Mouse (Mus musculus) midbrain, embryonic 14.5 days (tissue): Measurements from ENCODE around the gene Tnfrsf13b. TPM values are rescaled to one million over a fixed set of nuclear protein-coding genes. Genes with fewer than 3 reads are reported as not detected.
"Not testable (repeated sequence)": the region's sequence is repeated elsewhere in the genome, so short reads cannot be mapped to it uniquely, and the experiment has no call there.

ENCODE experiments used
- ATAC-seq: fragments of 200-750 bp; cut with Nextera tagmentation; 2 replicates; pipeline ENCODE4 v1.8.0; 2017; ENCODE audit warnings: moderate number of reproducible peaks, moderate library complexity; ENCODE audit not compliant: low FRiP score, low TSS enrichment
- DNase-seq: peaks from one replicate; pipeline ENCODE4 v3.0.0-alpha.2; 2015
- H3K27ac ChIP-seq: fragments of 300-500 bp; sonication (generic); replicated peaks from 2 replicates; pipeline ENCODE4 v1.5.1; 2014; ENCODE audit warnings: mild to moderate bottlenecking, low read depth, low read length, moderate library complexity
- H3K27me3 ChIP-seq: fragments of 300-500 bp; sonication (generic); 2 replicates; pipeline ENCODE4 v1.6.1; 2014; ENCODE audit warnings: low read length, control low read depth, mixed read lengths; ENCODE audit not compliant: control insufficient read depth, insufficient read depth
- H3K36me3 ChIP-seq: fragments of 300-500 bp; sonication (generic); 2 replicates; pipeline ENCODE4 v1.6.1; 2014; ENCODE audit warnings: low read length, control low read depth; ENCODE audit not compliant: control insufficient read depth, insufficient read depth
- H3K4me1 ChIP-seq: fragments of 300-500 bp; sonication (generic); 2 replicates; pipeline ENCODE4 v1.6.1; 2014; ENCODE audit warnings: mild to moderate bottlenecking, antibody characterized with exemption, low read length, control low read depth; ENCODE audit not compliant: control insufficient read depth, insufficient read depth
- H3K4me2 ChIP-seq: fragments of 300-500 bp; sonication (generic); 2 replicates; pipeline ENCODE4 v1.6.1; 2014; ENCODE audit warnings: mild to moderate bottlenecking, low read length, moderate library complexity
- H3K4me3 ChIP-seq: fragments of 300-500 bp; sonication (generic); replicated peaks from 2 replicates; pipeline ENCODE4 v1.5.1; 2014; ENCODE audit warnings: low read depth, low read length
- H3K9ac ChIP-seq: fragments of 300-500 bp; sonication (generic); replicated peaks from 2 replicates; pipeline ENCODE4 v1.6.1; 2014; ENCODE audit warnings: mild to moderate bottlenecking, low read length, moderate library complexity
- H3K9me3 ChIP-seq: fragments of 300-500 bp; sonication (generic); 2 replicates; pipeline ENCODE4 v1.6.1; 2016; ENCODE audit warnings: low read length, control low read depth, mixed read lengths; ENCODE audit not compliant: control insufficient read depth
- WGBS: fragments of 180-500 bp; shearing (Covaris S2); extraction: QIAGEN DNeasy Blood & Tissue Kit; methylation state at CpG from one replicate; pipeline ENCODE4 v1.1.7; 2014; 5-methylcytosine and 5-hydroxymethylcytosine counted together
- polyA plus RNA-seq: library from polyadenylated mRNA; unstranded; fragments of >200 nt; fragmentation: Nextera tagmentation; extraction: Ambion mirVana; gene quantifications from 2 replicates; pipeline ENCODE4 v1.2.1, GENCODE M21; 2014

Tnfrsf13b gene
- polyA plus RNA-seq, 1 experiment from 2014 or later = 2.0 TPM

- no peaks in the 10 kb centered on the region for H3K9me3 ChIP-seq
- H3K27ac ChIP-seq = no peak overlapping the region
- no peak overlapping the region for H3K4me3 ChIP-seq
- H3K4me2 ChIP-seq = no peak overlapping the region
- no peaks in the 10 kb centered on the region for H3K27me3 ChIP-seq
- no peaks in the 10 kb centered on the region for H3K36me3 ChIP-seq
- no peak for ATAC-seq
- no peak overlapping the region for H3K9ac ChIP-seq
- DNase-seq = no peak
- no peaks in the 10 kb centered on the region for H3K4me1 ChIP-seq
- WGBS = 85% methylated on average over 9 of the region's 9 CpGs
These were observed 4.2 kb upstream of the Tnfrsf13b start for GRCm38 (mm10) chr11:61122283-61122768.

GRCm38 (mm10) chr11:61122769-61123288, 3.7 kb upstream of the Tnfrsf13b start:
- ATAC-seq (no peak), DNase-seq (no peak)
- Histone ChIP-seq H3K4me3 (no peak overlapping the region), H3K4me2 (no peak overlapping the region), H3K27ac (no peak overlapping the region), H3K27me3 (no peaks in the 10 kb centered on the region), H3K4me1 (no peaks in the 10 kb centered on the region), H3K9me3 (no peaks in the 10 kb centered on the region), H3K9ac (no peak overlapping the region), H3K36me3 (no peaks in the 10 kb centered on the region)
- WGBS = 86% methylated on average over 8 of the region's 8 CpGs

GRCm38 (mm10) chr11:61123886-61124285, 2.7 kb upstream of the Tnfrsf13b start:
- DNase-seq = no peak
- no peak overlapping the region for H3K4me2 ChIP-seq
- H3K4me3 ChIP-seq = no peak overlapping the region
- no peaks in the 10 kb centered on the region for H3K4me1 ChIP-seq
- no peak overlapping the region for H3K9ac ChIP-seq
- no peaks in the 10 kb centered on the region for H3K27me3 ChIP-seq
- no peak for ATAC-seq
- no peak overlapping the region for H3K27ac ChIP-seq
- 75% methylated on average over 3 of the region's 3 CpGs for WGBS
- no peaks in the 10 kb centered on the region for H3K9me3 ChIP-seq
- H3K36me3 ChIP-seq = no peaks in the 10 kb centered on the region

- Histone ChIP-seq H3K9ac (no peak overlapping the region), H3K4me2 (no peak overlapping the region), H3K4me1 (no peaks in the 10 kb centered on the region), H3K4me3 (no peak overlapping the region), H3K27me3 (no peaks in the 10 kb centered on the region), H3K36me3 (no peaks in the 10 kb centered on the region), H3K27ac (no peak overlapping the region), H3K9me3 (no peaks in the 10 kb centered on the region)
- ATAC-seq (no peak), DNase-seq (no peak)
- 85% methylated on average over 5 of the region's 5 CpGs for WGBS
These were observed 585 bp upstream of the Tnfrsf13b start for GRCm38 (mm10) chr11:61125970-61126369.

GRCm38 (mm10) chr11:61127421-61128055, 983 bp downstream of the Tnfrsf13b start:
- ATAC-seq (no peak), DNase-seq (no peak)
- WGBS = 96% methylated on average over 8 of the region's 8 CpGs
- no peak overlapping the region for H3K4me3 ChIP-seq
- H3K4me2 ChIP-seq = no peak overlapping the region
- H3K9me3 ChIP-seq = no peaks in the 10 kb centered on the region
- no peak overlapping the region for H3K9ac ChIP-seq
- H3K27me3 ChIP-seq = no peaks in the 10 kb centered on the region
- no peaks in the 10 kb centered on the region for H3K36me3 ChIP-seq
- no peaks in the 10 kb centered on the region for H3K4me1 ChIP-seq
- no peak overlapping the region for H3K27ac ChIP-seq

- ATAC-seq = no peak
- DNase-seq = no peak
- WGBS = 58% methylated on average over 10 of the region's 10 CpGs
These were observed 2.8 kb downstream of the Tnfrsf13b start for GRCm38 (mm10) chr11:61129305-61129704.

GRCm38 (mm10) chr11:61130646-61131045, 4.1 kb downstream of the Tnfrsf13b start:
- H3K9ac ChIP-seq, H3K9me3 ChIP-seq, H3K27ac ChIP-seq, ATAC-seq, H3K36me3 ChIP-seq, H3K27me3 ChIP-seq, H3K4me2 ChIP-seq, H3K4me3 ChIP-seq, DNase-seq, H3K4me1 ChIP-seq: not testable (repeated sequence)
- WGBS = 81% methylated on average over 4 of the region's 4 CpGs

More at GRCm38 (mm10) chr11:61129305-61129704, 2.8 kb downstream of the Tnfrsf13b start:
- Histone ChIP-seq H3K4me2 (no peak overlapping the region), H3K27me3 (no peaks in the 10 kb centered on the region), H3K27ac (no peak overlapping the region), H3K4me3 (no peak overlapping the region), H3K9me3 (no peaks in the 10 kb centered on the region), H3K4me1 (no peaks in the 10 kb centered on the region), H3K9ac (no peak overlapping the region), H3K36me3 (no peaks in the 10 kb centered on the region)

GRCm38 (mm10) chr11:61132943-61133342, 6.4 kb downstream of the Tnfrsf13b start:
- Histone ChIP-seq H3K36me3 (no peaks in the 10 kb centered on the region), H3K4me2 (no peak overlapping the region), H3K9me3 (no peaks in the 10 kb centered on the region), H3K9ac (no peak overlapping the region), H3K4me3 (no peak overlapping the region), H3K27me3 (no peaks in the 10 kb centered on the region), H3K4me1 (no peaks in the 10 kb centered on the region), H3K27ac (no peak overlapping the region)
- no peak for ATAC-seq
- no peak for DNase-seq
- 93% methylated on average over 2 of the region's 2 CpGs for WGBS

- Histone ChIP-seq H3K9me3 (no peaks in the 10 kb centered on the region), H3K27me3 (no peaks in the 10 kb centered on the region), H3K4me1 (no peaks in the 10 kb centered on the region), H3K4me2 (no peak overlapping the region), H3K27ac (no peak overlapping the region), H3K9ac (no peak overlapping the region), H3K36me3 (no peaks in the 10 kb centered on the region), H3K4me3 (no peak overlapping the region)
- WGBS = 76% methylated on average over 2 of the region's 2 CpGs
- ATAC-seq = no peak
- no peak for DNase-seq
These were observed 15.1 kb downstream of the Tnfrsf13b start for GRCm38 (mm10) chr11:61141693-61142092.
